Mouse (Mus musculus): ENCODE measurements around the gene Stx18.

GRCm38 (mm10) chr5:38158947-38159633 lies 120.5 kb downstream of the Stx18 start:
- TF ChIP-seq CHD2 (IDR thresholded peaks at IDR 0.05; ENCODE audit: low read depth, low read length) (no peak), MAFK (IDR thresholded peaks at IDR 0.05; ENCODE audit: insufficient read depth, low read depth, low read length) (no peak)

Data from ES-E14 (cell line).